Mouse (Mus musculus): ENCODE measurements around the gene Hoxa13.

Hoxa13 gene

DNA sequence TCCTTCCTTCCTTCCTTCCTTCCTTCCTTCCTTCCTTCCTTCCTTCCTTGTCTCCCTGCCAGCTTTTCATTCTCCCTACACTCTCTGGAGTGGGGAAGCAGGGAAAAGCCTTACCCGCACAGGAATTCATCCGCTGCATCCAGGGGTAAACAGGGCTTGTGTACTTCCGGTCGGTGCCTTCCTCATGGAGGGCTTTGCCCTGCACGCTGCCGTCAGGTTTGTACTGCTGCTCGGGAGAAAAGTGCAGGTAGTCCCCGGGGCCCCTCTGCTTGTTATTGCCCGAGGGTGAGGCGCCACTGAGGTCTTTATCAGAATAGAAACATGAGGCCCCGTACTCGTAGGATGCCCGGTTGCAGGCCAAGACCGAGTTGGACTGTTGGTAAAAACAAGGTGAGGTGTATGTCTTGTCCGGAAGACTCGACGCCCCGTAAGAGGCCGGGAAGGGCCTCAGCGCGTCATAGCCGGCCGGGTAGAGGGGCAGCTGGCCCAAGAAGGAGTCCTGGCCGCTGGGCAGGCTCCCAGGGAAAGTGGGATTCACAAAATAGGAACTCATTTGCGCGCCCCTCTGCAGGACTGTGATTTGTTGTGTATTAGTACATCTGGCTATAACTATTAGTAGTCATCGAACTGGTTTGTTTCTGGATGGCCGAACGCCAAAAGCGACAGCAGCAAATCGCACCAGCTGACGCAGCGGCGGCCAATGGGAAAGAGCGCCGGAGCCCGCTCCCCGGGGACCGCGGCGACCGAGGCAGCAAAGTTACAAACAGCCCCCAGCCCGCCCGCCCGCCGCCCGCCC, 52.4 kb downstream of the Hoxa13 start, which contains the start of gene Hoxa6:
Gene Hoxa6 (minus strand): TSS at position 651 of the 796 bp plus-strand sequence.
- peak; percentile 87 to 90 for DNase-seq
